Mouse (Mus musculus): ENCODE measurements around the gene Gm28043. TPM values are rescaled to one million over a fixed set of nuclear protein-coding genes. Genes with fewer than 3 reads are reported as not detected.

Gm28043 gene
- polyA plus RNA-seq, 1 experiment from 2014 or later: 2.1 TPM

GRCm38 (mm10) chr17:29669030-29669429, 54.4 kb downstream of the Gm28043 start:
- Histone ChIP-seq H3K27me3 (ENCODE audit: control insufficient read depth, insufficient read depth, low read length) (no peaks in the 10 kb centered on the region), H3K4me1 (ENCODE audit: control insufficient read depth in 2 of 2, insufficient read depth in 2 of 2, low read length in 2 of 2) (no peaks in the 10 kb centered on the region), H3K9me3 (ENCODE audit: control insufficient read depth, low read length) (no peaks in the 10 kb centered on the region), H3K4me3 (ENCODE audit: control insufficient read depth in 1 of 2, insufficient read depth in 1 of 2, low read depth in 1 of 2, low read length in 2 of 2) (no peak overlapping the region), H3K9ac (ENCODE audit: low read length) (no peak overlapping the region), H3K27ac (replicated peaks in 1 of 2; ENCODE audit: control insufficient read depth in 1 of 2, insufficient read depth in 1 of 2, low read depth in 2 of 2, low read length in 2 of 2) (no peak overlapping the region), H3K4me2 (ENCODE audit: low read length) (no peak overlapping the region), H3K36me3 (ENCODE audit: control insufficient read depth, insufficient read depth, low read length) (peaks cover 57% of the 10 kb centered on the region)
- 86% methylated on average over 4 of the region's 4 CpGs for WGBS
- no peak for ATAC-seq (ENCODE audit: insufficient number of reproducible peaks, insufficient read depth, low FRiP score, low read depth)

GRCm38 (mm10) chr17:29669936-29670335, 55.3 kb downstream of the Gm28043 start:
- no peak for ATAC-seq (ENCODE audit: insufficient number of reproducible peaks, insufficient read depth, low FRiP score, low read depth)
- peaks cover 57% of the 10 kb centered on the region for H3K36me3 ChIP-seq (ENCODE audit: control insufficient read depth, insufficient read depth, low read length)
- H3K4me2 ChIP-seq (ENCODE audit: low read length): no peak overlapping the region
- no peak overlapping the region for H3K27ac ChIP-seq (replicated peaks in 1 of 2; ENCODE audit: control insufficient read depth in 1 of 2, insufficient read depth in 1 of 2, low read depth in 2 of 2, low read length in 2 of 2)
- no peak overlapping the region for H3K9ac ChIP-seq (ENCODE audit: low read length)
- no peaks in the 10 kb centered on the region for H3K4me1 ChIP-seq (ENCODE audit: control insufficient read depth in 2 of 2, insufficient read depth in 2 of 2, low read length in 2 of 2)
- H3K4me3 ChIP-seq (ENCODE audit: control insufficient read depth in 1 of 2, insufficient read depth in 1 of 2, low read depth in 1 of 2, low read length in 2 of 2): no peak overlapping the region
- H3K27me3 ChIP-seq (ENCODE audit: control insufficient read depth, insufficient read depth, low read length): no peaks in the 10 kb centered on the region
- H3K9me3 ChIP-seq (ENCODE audit: control insufficient read depth, low read length): no peaks in the 10 kb centered on the region

- Histone ChIP-seq H3K4me3 (ENCODE audit: control insufficient read depth in 1 of 2, insufficient read depth in 1 of 2, low read depth in 1 of 2, low read length in 2 of 2) (no peak overlapping the region), H3K9me3 (ENCODE audit: control insufficient read depth, low read length) (no peaks in the 10 kb centered on the region), H3K4me1 (ENCODE audit: control insufficient read depth in 2 of 2, insufficient read depth in 2 of 2, low read length in 2 of 2) (no peaks in the 10 kb centered on the region), H3K27me3 (ENCODE audit: control insufficient read depth, insufficient read depth, low read length) (no peaks in the 10 kb centered on the region), H3K9ac (ENCODE audit: low read length) (no peak overlapping the region), H3K27ac (replicated peaks in 1 of 2; ENCODE audit: control insufficient read depth in 1 of 2, insufficient read depth in 1 of 2, low read depth in 2 of 2, low read length in 2 of 2) (no peak overlapping the region), H3K36me3 (ENCODE audit: control insufficient read depth, insufficient read depth, low read length) (peaks cover 58% of the 10 kb centered on the region), H3K4me2 (ENCODE audit: low read length) (no peak overlapping the region)
- 77% methylated on average over 2 of the region's 2 CpGs for WGBS
- ATAC-seq (ENCODE audit: insufficient number of reproducible peaks, insufficient read depth, low FRiP score, low read depth): no peak
These were observed 56.3 kb downstream of the Gm28043 start for GRCm38 (mm10) chr17:29671021-29671420.

GRCm38 (mm10) chr17:29673325-29673724, 58.6 kb downstream of the Gm28043 start:
- Histone ChIP-seq H3K27me3 (ENCODE audit: control insufficient read depth, insufficient read depth, low read length) (no peaks in the 10 kb centered on the region), H3K9ac (ENCODE audit: low read length) (no peak overlapping the region), H3K27ac (replicated peaks in 1 of 2; ENCODE audit: control insufficient read depth in 1 of 2, insufficient read depth in 1 of 2, low read depth in 2 of 2, low read length in 2 of 2) (no peak overlapping the region), H3K36me3 (ENCODE audit: control insufficient read depth, insufficient read depth, low read length) (peaks cover 68% of the 10 kb centered on the region), H3K4me1 (ENCODE audit: control insufficient read depth in 2 of 2, insufficient read depth in 2 of 2, low read length in 2 of 2) (no peaks in the 10 kb centered on the region), H3K4me2 (ENCODE audit: low read length) (no peak overlapping the region), H3K9me3 (ENCODE audit: control insufficient read depth, low read length) (no peaks in the 10 kb centered on the region), H3K4me3 (ENCODE audit: control insufficient read depth in 1 of 2, insufficient read depth in 1 of 2, low read depth in 1 of 2, low read length in 2 of 2) (no peak overlapping the region)
- ATAC-seq (ENCODE audit: insufficient number of reproducible peaks, insufficient read depth, low FRiP score, low read depth): no peak
- WGBS: 91% methylated on average over 4 of the region's 4 CpGs

GRCm38 (mm10) chr17:29678526-29678925, 63.9 kb downstream of the Gm28043 start:
- Histone ChIP-seq H3K36me3 (ENCODE audit: control insufficient read depth, insufficient read depth, low read length) (peaks cover 92% of the 10 kb centered on the region), H3K27ac (replicated peaks in 1 of 2; ENCODE audit: control insufficient read depth in 1 of 2, insufficient read depth in 1 of 2, low read depth in 2 of 2, low read length in 2 of 2) (no peak overlapping the region), H3K4me1 (ENCODE audit: control insufficient read depth in 2 of 2, insufficient read depth in 2 of 2, low read length in 2 of 2) (peaks cover 0 to 9% of the 10 kb centered on the region in 2 experiments; a peak in 3 of 4 replicates), H3K4me3 (ENCODE audit: control insufficient read depth in 1 of 2, insufficient read depth in 1 of 2, low read depth in 1 of 2, low read length in 2 of 2) (no peak overlapping the region), H3K9ac (ENCODE audit: low read length) (no peak overlapping the region), H3K4me2 (ENCODE audit: low read length) (no peak overlapping the region), H3K27me3 (ENCODE audit: control insufficient read depth, insufficient read depth, low read length) (no peaks in the 10 kb centered on the region), H3K9me3 (ENCODE audit: control insufficient read depth, low read length) (no peaks in the 10 kb centered on the region)
- ATAC-seq (ENCODE audit: insufficient number of reproducible peaks, insufficient read depth, low FRiP score, low read depth): no peak
- WGBS: 88% methylated on average over 8 of the region's 8 CpGs

GRCm38 (mm10) chr17:29679038-29679767, 64.5 kb downstream of the Gm28043 start:
- H3K9ac ChIP-seq (ENCODE audit: low read length): no peak overlapping the region
- no peak overlapping the region for H3K27ac ChIP-seq (replicated peaks in 1 of 2; ENCODE audit: control insufficient read depth in 1 of 2, insufficient read depth in 1 of 2, low read depth in 2 of 2, low read length in 2 of 2)
- ATAC-seq (ENCODE audit: insufficient number of reproducible peaks, insufficient read depth, low FRiP score, low read depth): no peak
- H3K9me3 ChIP-seq (ENCODE audit: control insufficient read depth, low read length): no peaks in the 10 kb centered on the region
- peaks cover 92% of the 10 kb centered on the region for H3K36me3 ChIP-seq (ENCODE audit: control insufficient read depth, insufficient read depth, low read length)
- WGBS: 75% methylated on average over 6 of the region's 6 CpGs
- H3K4me1 ChIP-seq (ENCODE audit: control insufficient read depth in 2 of 2, insufficient read depth in 2 of 2, low read length in 2 of 2): peaks cover 0 to 9% of the 10 kb centered on the region in 2 experiments; a peak in 3 of 4 replicates
- no peak overlapping the region for H3K4me3 ChIP-seq (ENCODE audit: control insufficient read depth in 1 of 2, insufficient read depth in 1 of 2, low read depth in 1 of 2, low read length in 2 of 2)
- no peaks in the 10 kb centered on the region for H3K27me3 ChIP-seq (ENCODE audit: control insufficient read depth, insufficient read depth, low read length)
- H3K4me2 ChIP-seq (ENCODE audit: low read length): no peak overlapping the region

- Histone ChIP-seq H3K9ac (ENCODE audit: low read length) (no peak overlapping the region), H3K4me2 (ENCODE audit: low read length) (no peak overlapping the region), H3K4me1 (ENCODE audit: control insufficient read depth in 2 of 2, insufficient read depth in 2 of 2, low read length in 2 of 2) (peaks cover 0 to 9% of the 10 kb centered on the region in 2 experiments; a peak in 3 of 4 replicates), H3K27me3 (ENCODE audit: control insufficient read depth, insufficient read depth, low read length) (no peaks in the 10 kb centered on the region), H3K4me3 (ENCODE audit: control insufficient read depth in 1 of 2, insufficient read depth in 1 of 2, low read depth in 1 of 2, low read length in 2 of 2) (no peak overlapping the region), H3K36me3 (ENCODE audit: control insufficient read depth, insufficient read depth, low read length) (peaks cover 92% of the 10 kb centered on the region), H3K27ac (replicated peaks in 1 of 2; ENCODE audit: control insufficient read depth in 1 of 2, insufficient read depth in 1 of 2, low read depth in 2 of 2, low read length in 2 of 2) (no peak overlapping the region), H3K9me3 (ENCODE audit: control insufficient read depth, low read length) (no peaks in the 10 kb centered on the region)
- WGBS: 68% methylated on average over 2 of the region's 2 CpGs
- no peak for ATAC-seq (ENCODE audit: insufficient number of reproducible peaks, insufficient read depth, low FRiP score, low read depth)
These were observed 65.5 kb downstream of the Gm28043 start for GRCm38 (mm10) chr17:29680174-29680573.

GRCm38 (mm10) chr17:29680921-29681320, 66.2 kb downstream of the Gm28043 start:
- 54% methylated on average over 2 of the region's 2 CpGs for WGBS
- H3K27ac ChIP-seq (replicated peaks in 1 of 2; ENCODE audit: control insufficient read depth in 1 of 2, insufficient read depth in 1 of 2, low read depth in 2 of 2, low read length in 2 of 2): no peak overlapping the region

More at GRCm38 (mm10) chr17:29680921-29681320, 66.2 kb downstream of the Gm28043 start:
- Histone ChIP-seq H3K9me3 (ENCODE audit: control insufficient read depth, low read length) (no peaks in the 10 kb centered on the region), H3K27me3 (ENCODE audit: control insufficient read depth, insufficient read depth, low read length) (no peaks in the 10 kb centered on the region), H3K4me1 (ENCODE audit: control insufficient read depth in 2 of 2, insufficient read depth in 2 of 2, low read length in 2 of 2) (peaks cover 0 to 9% of the 10 kb centered on the region in 2 experiments; a peak in 3 of 4 replicates), H3K4me3 (ENCODE audit: control insufficient read depth in 1 of 2, insufficient read depth in 1 of 2, low read depth in 1 of 2, low read length in 2 of 2) (no peak overlapping the region), H3K9ac (ENCODE audit: low read length) (no peak overlapping the region), H3K4me2 (ENCODE audit: low read length) (no peak overlapping the region), H3K36me3 (ENCODE audit: control insufficient read depth, insufficient read depth, low read length) (peaks cover 92% of the 10 kb centered on the region)
- no peak for ATAC-seq (ENCODE audit: insufficient number of reproducible peaks, insufficient read depth, low FRiP score, low read depth)

Measured in heart, embryonic 14.5 days (tissue).